Mouse (Mus musculus): Measurements from ENCODE around the gene Nup62.

- TF ChIP-seq USF1 (IDR thresholded peaks at IDR 0.05; ENCODE audit: low read depth) (no peak), CTCF (IDR thresholded peaks at IDR 0.05; ENCODE audit: control insufficient read depth, insufficient read depth, insufficient read length) (no peak)
Measured at GRCm38 (mm10) chr7:44812651-44813325, 3.1 kb upstream of the Nup62 start.
